Mouse (Mus musculus) left cerebral cortex, adult 2 months (tissue): ENCODE data around the gene Trem1. TPM values are rescaled to one million over a fixed set of nuclear protein-coding genes. Genes with fewer than 3 reads are reported as not detected.

Experiments used
- DNase-seq, 2 experiments: peaks; one replicate each; pipeline ENCODE4 v3.0.0; 2021 to 2022; ENCODE audit warnings: low spot score in 2 of 2, mixed read lengths in 1 of 2; ENCODE audit errors: extremely low spot score in 1 of 2
- H3K27ac ChIP-seq: fragments of 200-600 bp; 2 replicates; pipeline ENCODE4 v1.8.1; 2022
- H3K4me3 ChIP-seq: fragments of 200-600 bp; 2 replicates; pipeline ENCODE4 v1.8.1; 2022
- CTCF ChIP-seq: fragments of 200-600 bp; IDR thresholded peaks from 2 replicates; pipeline ENCODE4 v1.8.1; 2022; ENCODE audit warnings: antibody characterized with exemption, mild to moderate bottlenecking, moderate library complexity
- intact Hi-C: fragments of 180-260 bp; cut with DNase I; formaldehyde crosslinking; loops from one replicate; pipeline ENCODE4 v1.15.1; 2025
- long read RNA-seq, 2 experiments: library from polyadenylated mRNA; stranded (forward); transcript quantifications; one replicate each; pipeline ENCODE4 v2.0.0; 2021; ENCODE audit warnings: borderline mapping rate in 2 of 2
- total RNA-seq, 2 experiments: library from RNA; stranded (reverse); gene quantifications; 2 replicates each; pipeline ENCODE4 v1.2.3; 2021

Trem1 gene
- not detected for total RNA-seq
- long read RNA-seq, experiment 1 = 0 reads
- long read RNA-seq, experiment 2 = 0 reads

DNA sequence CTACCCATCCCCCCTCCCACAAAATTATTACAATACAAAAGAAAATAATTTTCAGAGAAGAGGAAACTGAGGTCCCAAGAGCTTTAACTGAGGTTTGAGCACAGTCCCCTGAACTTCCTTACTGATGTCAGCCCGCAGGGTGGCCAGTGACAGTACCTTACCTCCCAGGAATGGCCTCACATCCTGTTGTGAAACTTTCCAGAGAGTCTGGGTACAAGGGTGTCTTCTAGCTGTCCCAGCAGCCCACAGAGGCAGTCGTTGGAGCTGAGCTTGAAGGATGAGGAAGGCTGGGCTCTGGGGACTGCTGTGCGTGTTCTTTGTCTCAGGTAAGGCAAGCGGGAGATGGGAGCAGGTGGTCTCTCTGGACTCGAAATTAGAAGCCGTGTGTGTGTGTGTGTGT is at the start of gene Trem1:
Gene Trem1, plus strand, starts transcription at position 251 of the 400 bp plus-strand sequence.
- Histone ChIP-seq H3K27ac (no peak within 1 kb of the TSS), H3K4me3 (no peak within 1 kb of the TSS)
- intact Hi-C loops = no loop called here
- no peak for TF ChIP-seq CTCF
- peak in 1 of 2 experiments; percentile 1 for DNase-seq

DNA sequence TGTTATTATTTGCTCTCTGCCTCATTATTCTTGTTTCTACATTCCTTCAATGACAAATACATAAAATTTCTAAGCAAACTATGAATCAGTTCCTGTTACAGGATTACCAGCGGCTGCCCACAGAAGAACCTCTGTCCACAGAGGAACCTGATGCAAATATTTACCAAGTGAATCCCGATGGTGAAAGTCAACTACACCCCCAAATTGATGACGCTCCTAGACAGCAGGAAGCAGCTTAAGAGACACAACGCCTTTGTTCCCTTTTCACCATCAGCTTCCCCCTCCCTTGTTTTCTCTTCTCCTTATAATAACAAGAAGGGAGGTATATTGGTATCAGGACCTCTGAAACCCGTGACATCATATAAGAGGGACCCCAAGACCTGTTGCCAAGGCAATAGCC is 47.3 kb upstream of the Trem1 start:
- Histone ChIP-seq H3K4me3 (no peak overlapping the region), H3K27ac (no peak overlapping the region)
- no peak for DNase-seq
- TF ChIP-seq CTCF = no peak
- intact Hi-C loops = no loop called here

DNA sequence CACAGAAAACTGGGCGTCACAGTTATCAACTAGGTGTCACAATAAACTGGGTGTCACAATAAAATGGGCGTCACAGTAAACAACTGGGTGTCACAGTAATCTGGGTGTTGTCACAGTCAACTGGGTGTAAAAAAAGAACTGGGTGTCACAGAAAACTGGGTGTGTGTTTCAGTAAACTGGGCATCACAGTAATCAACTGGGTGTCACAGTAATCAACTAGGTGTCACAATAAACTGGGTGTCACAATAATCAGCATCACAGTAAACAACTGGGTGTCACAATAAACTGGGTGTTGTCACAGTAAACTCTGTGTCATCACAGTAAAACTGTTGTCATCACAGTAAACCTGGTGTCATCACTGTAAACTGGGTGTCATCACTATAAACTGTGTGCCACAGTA is 40.2 kb upstream of the Trem1 start:
- DNase-seq = no peak
- intact Hi-C loops = no loop called here
- TF ChIP-seq CTCF = no peak
- Histone ChIP-seq H3K4me3 (no peak overlapping the region), H3K27ac (no peak overlapping the region)

DNA sequence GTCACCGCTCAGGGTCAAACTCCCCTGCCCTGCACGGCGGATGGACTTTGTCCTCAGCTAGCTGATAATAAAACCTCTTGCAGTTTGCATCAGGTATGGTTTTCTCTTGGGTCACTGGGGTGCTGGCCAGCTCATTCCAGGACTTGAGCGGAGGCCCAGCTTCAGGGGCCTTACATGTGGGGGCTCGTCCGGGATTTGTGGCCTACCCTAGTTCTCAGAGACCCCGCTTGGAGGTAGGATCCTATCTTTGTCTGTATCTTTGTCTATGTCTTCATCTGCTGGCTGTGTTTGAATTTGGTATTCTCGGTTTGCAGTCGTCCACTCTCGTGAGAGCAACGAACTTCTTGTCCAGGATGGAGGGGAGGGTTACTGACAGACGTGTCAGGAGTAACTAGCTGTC is 29.5 kb upstream of the Trem1 start:
- no peak for TF ChIP-seq CTCF
- Histone ChIP-seq H3K4me3 (no peak overlapping the region), H3K27ac (no peak overlapping the region)
- DNase-seq = no peak
- intact Hi-C loops = loop anchor here (5.0 kb wide), 1 partner anchor 134 kb away; no protein-coding TSS in a partner anchor

DNA sequence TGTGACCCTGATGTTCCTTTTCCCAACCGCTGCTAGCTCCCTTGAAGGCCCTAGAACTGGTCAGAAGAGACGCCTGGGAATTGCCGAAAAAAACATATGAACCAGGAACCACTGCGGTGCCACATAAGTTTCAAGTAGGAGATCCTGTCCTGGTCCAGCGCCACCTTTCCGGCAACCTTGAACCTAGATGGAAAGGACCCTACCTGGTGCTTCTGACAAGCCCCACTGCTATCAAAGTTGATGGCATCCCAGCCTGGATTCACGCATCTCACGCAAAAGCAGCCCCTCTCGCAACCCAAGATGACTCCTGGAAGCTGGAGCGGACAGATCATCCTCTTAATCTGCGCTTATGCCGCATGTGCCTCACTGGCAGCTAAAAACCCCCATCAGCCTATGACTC is 20.0 kb upstream of the Trem1 start:
- intact Hi-C loops = no loop called here
- no peak overlapping the region for H3K27ac ChIP-seq
- no peak for TF ChIP-seq CTCF
- DNase-seq = no peak
- H3K4me3 ChIP-seq = no peak overlapping the region

DNA sequence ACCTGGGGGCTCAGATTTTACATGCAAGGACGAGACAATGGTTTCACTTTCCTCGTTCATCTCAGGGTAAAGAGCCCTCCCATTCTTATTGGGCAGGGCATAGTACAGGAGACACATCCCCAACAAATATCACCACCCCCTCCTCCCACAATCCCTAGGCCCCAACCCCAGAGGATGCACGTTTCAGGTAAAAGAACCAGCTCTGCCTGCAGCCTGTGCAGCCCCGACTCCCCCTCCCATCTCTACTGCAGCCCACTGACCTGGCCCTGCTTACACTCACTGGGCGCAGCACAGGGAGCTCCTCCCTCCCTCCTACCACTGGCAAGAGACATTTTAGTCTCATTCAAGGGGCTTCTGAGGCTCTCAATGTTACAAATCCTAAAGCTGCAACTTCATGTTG is 19.1 kb upstream of the Trem1 start:
- Histone ChIP-seq H3K4me3 (no peak overlapping the region), H3K27ac (no peak overlapping the region)
- no peak for DNase-seq
- intact Hi-C loops = no loop called here
- no peak for TF ChIP-seq CTCF

DNA sequence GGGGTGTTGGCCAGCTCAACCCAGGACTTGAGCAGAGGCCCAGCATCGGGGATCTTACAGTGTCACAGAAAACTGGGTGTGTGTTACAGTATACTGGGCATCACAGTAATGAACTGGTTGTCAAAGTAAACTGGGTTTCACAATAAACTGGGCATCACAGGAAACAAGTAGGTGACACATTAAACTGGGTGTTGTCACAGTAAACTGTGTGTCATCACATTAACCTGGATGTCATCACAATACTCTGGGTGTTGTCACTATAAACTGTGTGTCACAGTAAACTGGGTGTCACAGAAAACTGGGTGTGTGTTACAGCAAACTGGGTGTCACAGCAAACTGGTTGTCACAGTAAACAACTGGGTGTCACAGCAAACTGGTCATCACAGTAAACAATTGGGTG is 17.1 kb upstream of the Trem1 start:
- no peak overlapping the region for H3K27ac ChIP-seq
- DNase-seq = no peak
- intact Hi-C loops = no loop called here
- H3K4me3 ChIP-seq = no peak overlapping the region
- TF ChIP-seq CTCF = no peak

DNA sequence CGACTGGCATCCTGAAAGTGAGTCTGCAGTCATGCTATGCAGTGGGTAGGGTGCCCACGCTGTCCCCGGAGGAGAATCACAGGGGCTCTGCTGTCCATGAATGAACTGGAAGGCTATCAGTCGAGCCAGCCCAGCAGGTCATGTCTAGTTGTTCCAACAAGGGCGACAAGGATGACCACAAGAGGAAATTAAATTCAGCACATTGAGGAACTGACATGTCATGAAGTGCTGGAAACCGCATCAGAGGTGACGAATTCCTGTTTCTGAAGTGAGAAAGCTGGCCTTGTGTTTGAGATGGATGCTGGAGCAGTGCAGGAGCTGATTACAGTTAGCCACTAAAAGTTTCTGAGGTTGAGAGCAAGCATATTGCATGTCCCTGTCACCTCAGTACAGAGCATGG is 1.9 kb upstream of the Trem1 start:
- no peak for TF ChIP-seq CTCF
- DNase-seq = peak; percentile 2 to 5
- intact Hi-C loops = no loop called here
- Histone ChIP-seq H3K27ac (no peak overlapping the region), H3K4me3 (no peak overlapping the region)

DNA sequence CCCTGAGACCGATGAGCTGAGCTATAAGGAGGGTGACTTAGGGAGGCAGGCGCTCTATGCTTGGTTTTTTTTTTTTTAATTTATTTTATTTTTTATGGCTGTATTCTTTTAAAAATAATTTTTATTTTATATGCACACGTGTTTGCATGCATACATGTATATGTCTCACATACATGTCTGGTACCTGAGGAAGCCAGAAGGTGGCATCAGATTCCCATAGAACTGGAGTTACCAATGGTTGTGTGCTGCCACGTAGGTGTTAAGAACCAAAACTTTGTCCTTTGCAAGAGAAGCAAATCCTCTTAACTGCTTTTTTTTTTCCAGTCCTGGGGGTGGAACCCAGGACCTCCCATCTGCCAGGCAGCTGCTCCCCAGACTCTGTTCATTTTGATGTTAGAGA is 1.2 kb downstream of the Trem1 start:
- TF ChIP-seq CTCF = no peak
- intact Hi-C loops = no loop called here
- no peak for DNase-seq
- Histone ChIP-seq H3K27ac (no peak overlapping the region), H3K4me3 (no peak overlapping the region)

DNA sequence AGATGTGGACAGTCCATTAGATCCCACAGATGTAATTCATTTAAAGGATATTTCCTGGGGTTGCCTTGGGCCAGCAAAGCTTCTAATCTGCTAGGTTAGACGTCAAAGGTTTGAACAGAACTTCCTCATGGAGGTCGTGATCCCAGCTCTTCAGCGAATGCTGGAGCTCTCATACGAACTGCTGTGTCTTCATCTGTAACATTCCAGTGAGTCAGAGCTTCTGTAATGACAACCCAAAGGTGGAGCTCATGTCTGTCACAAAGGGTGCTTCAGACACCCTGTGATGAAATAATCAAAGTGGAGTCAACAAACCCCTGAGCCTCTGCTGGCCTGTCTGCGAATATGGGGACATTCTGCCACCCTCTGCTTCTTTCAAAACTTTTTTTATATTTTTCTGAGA is 2.0 kb downstream of the Trem1 start:
- DNase-seq = peak; percentile 1
- Histone ChIP-seq H3K4me3 (no peak overlapping the region), H3K27ac (no peak overlapping the region)
- no peak for TF ChIP-seq CTCF
- intact Hi-C loops = no loop called here

DNA sequence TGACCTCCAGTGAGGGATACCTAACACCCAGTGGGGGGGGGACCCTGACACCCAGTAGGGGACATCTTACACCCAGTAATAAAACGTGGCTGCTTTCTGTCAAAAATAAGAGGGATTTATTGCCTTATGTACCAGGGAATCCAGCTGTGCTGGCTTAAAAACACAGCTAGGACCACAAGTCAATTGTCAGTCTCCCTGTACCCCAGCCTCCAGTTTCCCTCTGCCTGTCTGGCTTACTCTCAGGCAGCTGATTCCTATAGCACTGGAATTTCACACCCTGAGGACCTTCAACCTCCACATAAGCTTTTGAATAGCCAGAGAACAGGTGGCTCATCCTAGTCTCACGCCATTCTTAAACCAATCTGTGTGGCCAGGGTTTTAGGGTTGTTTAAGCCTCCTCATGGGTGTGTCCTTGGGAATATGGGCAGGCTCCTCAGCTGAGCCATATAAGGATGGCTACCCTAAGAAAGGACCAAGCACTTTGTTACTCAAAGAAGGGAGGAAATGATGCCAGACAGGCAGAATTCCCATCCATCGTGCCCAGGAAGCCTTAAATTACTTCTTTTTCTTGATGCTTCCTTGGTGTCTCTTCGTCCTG is 3.3 kb downstream of the Trem1 start:
- TF ChIP-seq CTCF = no peak

DNA sequence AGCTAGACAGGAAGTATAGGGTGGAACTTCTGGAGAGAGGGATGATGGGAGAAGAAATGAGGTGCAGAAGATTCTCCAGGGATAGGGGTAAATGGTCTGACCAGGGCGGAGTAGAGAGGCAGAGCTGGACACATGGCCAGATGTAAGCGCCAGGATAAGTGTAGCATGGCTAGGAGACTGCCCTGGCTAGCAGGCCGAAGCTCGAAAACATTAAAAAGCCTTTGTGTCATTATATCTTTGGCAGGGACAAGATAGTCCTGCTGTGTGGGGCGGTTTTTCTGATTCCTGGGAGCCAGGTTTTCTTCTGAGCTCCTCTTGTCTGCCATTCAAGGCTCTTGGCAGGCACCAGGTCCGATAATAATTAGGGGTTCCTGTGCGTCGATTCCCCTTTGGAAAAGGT is 5.1 kb downstream of the Trem1 start:
- H3K4me3 ChIP-seq = no peak overlapping the region
- intact Hi-C loops = no loop called here
- no peak for DNase-seq
- TF ChIP-seq CTCF = no peak
- no peak overlapping the region for H3K27ac ChIP-seq

More for the DNA sequence above, 3.3 kb downstream of the Trem1 start:
- Histone ChIP-seq H3K27ac (no peak overlapping the region), H3K4me3 (no peak overlapping the region)
- no peak for DNase-seq
- intact Hi-C loops = no loop called here

DNA sequence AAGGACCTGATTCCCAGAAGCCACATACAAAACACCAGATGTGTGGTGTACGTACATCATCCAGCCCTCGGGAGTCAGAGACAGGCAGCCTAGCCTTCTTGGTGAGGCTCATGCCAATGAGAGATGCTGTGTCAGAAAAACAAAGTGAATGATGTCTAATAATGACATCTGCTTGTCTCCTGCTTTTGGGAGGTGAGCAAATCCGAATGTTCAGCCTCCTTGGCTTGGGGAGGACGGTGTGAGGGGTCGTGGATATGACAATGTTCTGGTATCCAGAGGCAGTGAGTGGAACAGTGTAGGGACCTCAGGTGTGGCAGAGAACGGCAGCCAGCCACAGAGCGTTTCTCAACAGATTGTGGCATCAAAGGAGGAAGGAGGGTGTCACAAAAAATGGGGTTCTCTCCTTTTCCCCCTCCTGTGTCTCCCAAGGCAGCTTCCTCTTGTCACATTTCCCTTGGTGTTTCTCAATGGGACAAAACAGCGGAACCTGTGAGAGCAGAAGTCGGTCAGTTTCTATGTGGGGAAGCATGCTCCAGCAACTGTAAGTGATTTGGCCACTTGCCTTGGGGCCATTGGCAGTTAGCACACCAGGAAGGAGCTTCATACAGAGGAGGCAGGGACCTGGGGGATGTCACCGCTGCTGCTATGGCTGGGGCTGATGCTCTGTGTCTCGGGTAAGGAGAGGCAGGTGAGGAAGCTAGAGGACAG is 14.8 kb downstream of the Trem1 start, which contains the start of gene Trem3:
Gene Trem3, plus strand, starts transcription at position 557 of the 708 bp plus-strand sequence.
- H3K4me3 ChIP-seq = no peak within 1 kb of the TSS
- no peak for DNase-seq
- TF ChIP-seq CTCF = no peak
- no peak within 1 kb of the TSS for H3K27ac ChIP-seq
- intact Hi-C loops = no loop called here
